Mouse (Mus musculus): ENCODE data around the gene Rbm43. TPM values are rescaled to one million over a fixed set of nuclear protein-coding genes. Genes with fewer than 3 reads are reported as not detected.

Gene Rbm43
- polyA plus RNA-seq (2017; shearing (Covaris generic)), result 56.2 TPM

DNA sequence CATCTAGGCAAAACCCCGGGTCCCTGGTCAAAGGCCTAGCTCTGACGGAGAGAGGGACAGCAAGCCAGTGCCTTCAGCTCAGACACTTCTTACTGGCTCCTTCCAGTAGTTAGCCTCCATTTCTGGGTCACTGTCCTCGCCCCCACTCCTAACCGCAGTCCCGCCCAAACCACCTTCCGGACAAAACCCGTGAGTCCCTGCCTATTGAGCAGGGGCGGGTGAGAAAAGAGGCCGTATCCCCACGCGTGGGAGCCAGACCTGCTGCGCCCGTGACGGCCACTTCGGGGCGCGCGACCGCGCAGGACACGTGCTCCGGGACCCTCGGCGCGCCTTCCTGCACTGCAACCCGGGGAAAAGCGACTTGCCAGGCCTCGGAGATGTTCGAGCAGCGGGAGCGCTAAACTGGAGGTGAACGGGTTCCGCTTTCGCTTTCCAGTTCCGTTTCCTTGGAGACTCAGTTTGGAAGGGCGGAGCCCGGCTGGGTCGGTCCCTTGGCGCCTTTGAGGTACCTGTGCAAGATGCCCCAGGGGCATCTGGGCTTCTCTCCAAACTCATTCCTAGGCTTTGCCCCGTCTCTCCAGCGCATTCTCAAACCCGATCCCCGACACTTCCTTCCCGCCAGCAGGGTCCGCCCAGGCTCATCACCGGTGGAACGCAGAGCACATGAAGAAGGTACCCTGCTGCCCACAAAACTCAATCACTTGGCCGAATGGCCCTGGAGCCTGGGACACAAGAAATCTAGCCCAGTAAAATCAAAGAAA lies at the start of gene Rbm43:
TSS of gene Rbm43 (minus strand) at position 590 of the 761 bp plus-strand sequence.

DNA sequence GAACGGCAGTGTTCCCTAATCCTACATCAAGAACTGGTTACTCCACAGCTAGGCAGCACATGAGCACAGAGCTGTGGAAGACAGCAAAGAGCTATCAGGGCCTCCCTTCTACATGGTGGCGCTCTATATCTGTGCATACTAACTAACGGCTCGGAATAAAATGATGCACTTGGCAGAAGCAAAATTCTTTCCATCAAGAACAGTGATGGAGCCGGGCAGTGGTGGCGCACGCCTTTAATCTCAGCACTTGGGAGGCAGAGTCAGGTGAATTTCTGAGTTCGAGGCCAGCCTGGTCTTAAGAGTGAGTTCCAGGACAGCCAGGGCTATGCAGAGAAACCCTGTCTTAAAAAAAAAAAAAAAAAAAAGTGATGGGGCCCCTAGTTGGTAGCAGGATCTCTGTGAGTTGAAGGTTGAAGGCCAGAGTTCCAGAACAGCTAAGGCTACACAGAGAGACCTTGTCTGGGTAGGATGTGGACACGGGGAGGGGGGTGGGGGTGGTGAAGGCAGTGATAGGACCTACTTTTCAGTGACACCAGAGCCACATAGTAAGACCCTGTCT lies 38.5 kb upstream of the Rbm43 start, which contains the start of gene Nmi:
TSS of gene Nmi (minus strand) at position 85 of the 559 bp plus-strand sequence.

Other genes starting within 250 kb of the Rbm43 start
- gene Nmi, start 38.3 kb upstream of the Rbm43 start, polyA plus RNA-seq (2017; shearing (Covaris generic)), result 203 TPM
- gene Tnfaip6, start 102.8 kb upstream of the Rbm43 start, polyA plus RNA-seq (2017; shearing (Covaris generic)), result not detected
- gene Rif1, start 137.7 kb upstream of the Rbm43 start, polyA plus RNA-seq (2017; shearing (Covaris generic)), result 33.4 TPM